Mouse (Mus musculus) testis, adult 2 months (tissue): ENCODE results near the gene Plekhg1.

ENCODE experiments used
- CTCF ChIP-seq: fragments of 200-500 bp; IDR thresholded peaks from 2 replicates; pipeline ENCODE4 v1.5.1; 2012; ENCODE audit warnings: low read depth, mild to moderate bottlenecking, inconsistent platforms, low read length, moderate library complexity; ENCODE audit not compliant: control insufficient read depth, insufficient read depth, insufficient replicate concordance
- POLR2A ChIP-seq: fragments of 200-500 bp; IDR thresholded peaks from 2 replicates; pipeline ENCODE4 v1.6.1; 2012; ENCODE audit warnings: low read depth, mild to moderate bottlenecking, inconsistent platforms, low read length, moderate library complexity; ENCODE audit not compliant: control insufficient read depth

DNA sequence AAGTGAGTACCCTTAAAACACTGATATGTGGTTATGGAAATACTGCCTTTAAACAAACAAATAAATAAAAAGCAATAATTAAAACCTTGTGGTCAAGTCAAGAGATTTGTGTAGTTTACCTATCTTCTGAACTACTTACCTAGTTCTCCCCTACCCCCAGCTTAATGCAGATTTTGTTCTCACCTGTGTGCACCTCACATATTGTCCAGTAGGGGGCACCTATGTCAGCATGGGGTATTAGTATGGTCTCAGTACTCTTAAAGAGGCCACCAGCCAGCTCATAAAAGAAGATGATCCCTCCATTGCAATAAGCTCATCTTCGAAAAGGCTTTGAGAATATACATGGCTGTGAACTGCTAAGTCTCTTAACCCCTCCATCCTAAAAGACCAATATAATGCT lies 93.9 kb downstream of the Plekhg1 start:
- no peak for TF ChIP-seq CTCF
- no peak for TF ChIP-seq POLR2A
